ENCODE assay signal across 13 mouse cellular contexts in the genomic region with DNA sequence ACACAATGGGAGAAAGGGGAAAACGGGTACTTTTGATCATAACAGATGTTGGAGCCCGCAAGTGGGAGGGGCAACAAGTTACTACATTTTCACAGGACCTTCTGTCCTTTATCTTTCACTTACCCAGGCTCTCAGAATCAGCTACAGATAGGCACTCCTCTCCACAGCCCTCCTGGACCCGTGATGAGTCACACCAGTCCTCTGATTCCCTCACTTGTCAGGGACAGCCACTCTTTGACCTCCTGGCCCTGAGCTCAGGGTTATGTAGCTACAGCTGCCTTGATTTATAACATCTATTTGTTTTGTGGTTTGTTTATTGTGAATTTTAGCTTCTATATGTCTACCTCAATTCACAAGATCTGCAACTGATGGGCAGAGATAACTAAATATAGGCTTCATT.
"Had no signal": no experiment of that assay in that cellular context is flagged by ENCODE, and none has a peak within 500 bp of the region (broad histone marks: within the 10 kb centered on the region; RNA-seq: fewer than 3 reads in every experiment).

No protein-coding gene starts in this region.

- H3K9me3 ChIP-seq: liver, embryonic 13.5 days; midbrain, embryonic 12.5 days; midbrain, embryonic 15.5 days; neural tube, embryonic 12.5 days; neural tube, embryonic 15.5 days had no signal

- H3K9ac ChIP-seq: liver, embryonic 13.5 days; midbrain, embryonic 12.5 days; midbrain, embryonic 15.5 days; neural tube, embryonic 12.5 days; neural tube, embryonic 15.5 days had no signal

- H3K4me1 ChIP-seq: liver, embryonic 13.5 days; midbrain, embryonic 12.5 days; midbrain, embryonic 15.5 days; neural tube, embryonic 12.5 days; neural tube, embryonic 15.5 days had no signal

- H3K27me3 ChIP-seq: liver, embryonic 13.5 days; midbrain, embryonic 12.5 days; midbrain, embryonic 15.5 days; neural tube, embryonic 12.5 days; neural tube, embryonic 15.5 days had no signal

- H3K4me2 ChIP-seq: liver, embryonic 13.5 days; midbrain, embryonic 12.5 days; midbrain, embryonic 15.5 days; neural tube, embryonic 12.5 days; neural tube, embryonic 15.5 days had no signal

- H3K4me3 ChIP-seq: liver, embryonic 13.5 days; midbrain, embryonic 12.5 days; midbrain, embryonic 15.5 days; neural tube, embryonic 12.5 days; neural tube, embryonic 15.5 days had no signal

- H3K27ac ChIP-seq: liver, embryonic 13.5 days; midbrain, embryonic 12.5 days; midbrain, embryonic 15.5 days; neural tube, embryonic 12.5 days; neural tube, embryonic 15.5 days had no signal

- ATAC-seq: midbrain, embryonic 15.5 days had no signal

- DNase-seq: kidney, adult 9 months; kidney, postnatal 14 days; kidney, postnatal 4 days; liver, embryonic 13.5 days; lung, adult 2 months; lung, postnatal 14 days; lung, postnatal 4 days; thymus, adult 18-20 months; thymus, postnatal 36 days had no signal

- H3K36me3 ChIP-seq: liver, embryonic 13.5 days; midbrain, embryonic 12.5 days; midbrain, embryonic 15.5 days; neural tube, embryonic 12.5 days; neural tube, embryonic 15.5 days had no signal
